Mouse (Mus musculus): ENCODE measurements around the gene Nudt4. TPM values are rescaled to one million over a fixed set of nuclear protein-coding genes. Genes with fewer than 3 reads are reported as not detected.

The Nudt4 gene
- polyA plus RNA-seq, 1 experiment from 2014 or later, result 120 TPM

- H3K9me3 ChIP-seq (ENCODE audit: control insufficient read depth, low read length), result no peaks in the 10 kb centered on the region
- 96% methylated on average over 6 of the region's 6 CpGs for WGBS
- no peak overlapping the region for H3K9ac ChIP-seq (ENCODE audit: low read depth, low read length)
- H3K27me3 ChIP-seq (ENCODE audit: control insufficient read depth, insufficient read depth, low read length), result no peaks in the 10 kb centered on the region
- H3K4me3 ChIP-seq (ENCODE audit: low read depth, low read length), result no peak overlapping the region
- no peaks in the 10 kb centered on the region for H3K36me3 ChIP-seq (ENCODE audit: control insufficient read depth, insufficient read depth, low read length)
- no peak overlapping the region for H3K4me2 ChIP-seq (replicated peaks; ENCODE audit: low read depth, low read length)
- ATAC-seq (ENCODE audit: low FRiP score) (no peak), DNase-seq (ENCODE audit: low spot score) (no peak)
- no peak overlapping the region for H3K27ac ChIP-seq (ENCODE audit: low read depth, low read length)
- no peaks in the 10 kb centered on the region for H3K4me1 ChIP-seq (replicated peaks; ENCODE audit: control insufficient read depth, insufficient read depth, low read length)
Observed at GRCm38 (mm10) chr10:95536222-95536541, 27.8 kb downstream of the Nudt4 start.

GRCm38 (mm10) chr10:95535399-95536221 is 28.3 kb downstream of the Nudt4 start:
- no peak for DNase-seq (ENCODE audit: low spot score)
- H3K4me3 ChIP-seq (ENCODE audit: low read depth, low read length), result no peak overlapping the region
- H3K9ac ChIP-seq (ENCODE audit: low read depth, low read length), result no peak overlapping the region
- no peaks in the 10 kb centered on the region for H3K27me3 ChIP-seq (ENCODE audit: control insufficient read depth, insufficient read depth, low read length)
- WGBS, result 92% methylated on average over 8 of the region's 8 CpGs
- no peak overlapping the region for H3K4me2 ChIP-seq (replicated peaks; ENCODE audit: low read depth, low read length)
- no peaks in the 10 kb centered on the region for H3K9me3 ChIP-seq (ENCODE audit: control insufficient read depth, low read length)
- no peak overlapping the region for H3K27ac ChIP-seq (ENCODE audit: low read depth, low read length)
- no peak for ATAC-seq (ENCODE audit: low FRiP score)
- no peaks in the 10 kb centered on the region for H3K36me3 ChIP-seq (ENCODE audit: control insufficient read depth, insufficient read depth, low read length)
- H3K4me1 ChIP-seq (replicated peaks; ENCODE audit: control insufficient read depth, insufficient read depth, low read length), result no peaks in the 10 kb centered on the region

- WGBS, result 95% methylated on average over 7 of the region's 7 CpGs
- Histone ChIP-seq H3K4me3 (ENCODE audit: low read depth, low read length) (no peak overlapping the region), H3K36me3 (ENCODE audit: control insufficient read depth, insufficient read depth, low read length) (no peaks in the 10 kb centered on the region), H3K27me3 (ENCODE audit: control insufficient read depth, insufficient read depth, low read length) (no peaks in the 10 kb centered on the region), H3K27ac (ENCODE audit: low read depth, low read length) (no peak overlapping the region), H3K9me3 (ENCODE audit: control insufficient read depth, low read length) (no peaks in the 10 kb centered on the region), H3K4me2 (replicated peaks; ENCODE audit: low read depth, low read length) (no peak overlapping the region), H3K4me1 (replicated peaks; ENCODE audit: control insufficient read depth, insufficient read depth, low read length) (no peaks in the 10 kb centered on the region), H3K9ac (ENCODE audit: low read depth, low read length) (no peak overlapping the region)
- DNase-seq (ENCODE audit: low spot score) (no peak), ATAC-seq (ENCODE audit: low FRiP score) (no peak)
Observed at GRCm38 (mm10) chr10:95533382-95533781, 30.6 kb downstream of the Nudt4 start.

GRCm38 (mm10) chr10:95532916-95533315 is 31.0 kb downstream of the Nudt4 start:
- no peak overlapping the region for H3K4me3 ChIP-seq (ENCODE audit: low read depth, low read length)
- WGBS, result 92% methylated on average over 5 of the region's 5 CpGs
- ATAC-seq (ENCODE audit: low FRiP score) (no peak), DNase-seq (ENCODE audit: low spot score) (no peak)
- no peak overlapping the region for H3K27ac ChIP-seq (ENCODE audit: low read depth, low read length)
- no peaks in the 10 kb centered on the region for H3K9me3 ChIP-seq (ENCODE audit: control insufficient read depth, low read length)
- no peaks in the 10 kb centered on the region for H3K4me1 ChIP-seq (replicated peaks; ENCODE audit: control insufficient read depth, insufficient read depth, low read length)
- no peaks in the 10 kb centered on the region for H3K36me3 ChIP-seq (ENCODE audit: control insufficient read depth, insufficient read depth, low read length)
- no peak overlapping the region for H3K9ac ChIP-seq (ENCODE audit: low read depth, low read length)
- no peaks in the 10 kb centered on the region for H3K27me3 ChIP-seq (ENCODE audit: control insufficient read depth, insufficient read depth, low read length)
- H3K4me2 ChIP-seq (replicated peaks; ENCODE audit: low read depth, low read length), result no peak overlapping the region

- no peak overlapping the region for H3K9ac ChIP-seq (ENCODE audit: low read depth, low read length)
- no peak overlapping the region for H3K4me2 ChIP-seq (replicated peaks; ENCODE audit: low read depth, low read length)
- H3K4me1 ChIP-seq (replicated peaks; ENCODE audit: control insufficient read depth, insufficient read depth, low read length), result no peaks in the 10 kb centered on the region
- H3K36me3 ChIP-seq (ENCODE audit: control insufficient read depth, insufficient read depth, low read length), result no peaks in the 10 kb centered on the region
- H3K27ac ChIP-seq (ENCODE audit: low read depth, low read length), result no peak overlapping the region
- ATAC-seq (ENCODE audit: low FRiP score), result no peak
- DNase-seq (ENCODE audit: low spot score), result no peak
- no peak overlapping the region for H3K4me3 ChIP-seq (ENCODE audit: low read depth, low read length)
- no peaks in the 10 kb centered on the region for H3K27me3 ChIP-seq (ENCODE audit: control insufficient read depth, insufficient read depth, low read length)
- WGBS, result 49% methylated on average over 2 of the region's 2 CpGs
- H3K9me3 ChIP-seq (ENCODE audit: control insufficient read depth, low read length), result no peaks in the 10 kb centered on the region
Observed at GRCm38 (mm10) chr10:95530551-95531121, 33.3 kb downstream of the Nudt4 start.

GRCm38 (mm10) chr10:95526495-95527122 is 37.3 kb downstream of the Nudt4 start:
- no peaks in the 10 kb centered on the region for H3K9me3 ChIP-seq (ENCODE audit: control insufficient read depth, low read length)
- WGBS, result 82% methylated on average over 5 of the region's 5 CpGs
- H3K4me3 ChIP-seq (ENCODE audit: low read depth, low read length), result no peak overlapping the region
- H3K36me3 ChIP-seq (ENCODE audit: control insufficient read depth, insufficient read depth, low read length), result no peaks in the 10 kb centered on the region
- no peak for DNase-seq (ENCODE audit: low spot score)
- H3K4me1 ChIP-seq (replicated peaks; ENCODE audit: control insufficient read depth, insufficient read depth, low read length), result no peaks in the 10 kb centered on the region
- H3K27me3 ChIP-seq (ENCODE audit: control insufficient read depth, insufficient read depth, low read length), result no peaks in the 10 kb centered on the region
- no peak overlapping the region for H3K27ac ChIP-seq (ENCODE audit: low read depth, low read length)
- ATAC-seq (ENCODE audit: low FRiP score), result no peak
- no peak overlapping the region for H3K4me2 ChIP-seq (replicated peaks; ENCODE audit: low read depth, low read length)
- H3K9ac ChIP-seq (ENCODE audit: low read depth, low read length), result no peak overlapping the region

- H3K4me3 ChIP-seq (ENCODE audit: low read depth, low read length), result no peak overlapping the region
- WGBS, result 95% methylated on average over 5 of the region's 5 CpGs
- H3K9me3 ChIP-seq (ENCODE audit: control insufficient read depth, low read length), result no peaks in the 10 kb centered on the region
- H3K36me3 ChIP-seq (ENCODE audit: control insufficient read depth, insufficient read depth, low read length), result no peaks in the 10 kb centered on the region
- H3K9ac ChIP-seq (ENCODE audit: low read depth, low read length), result no peak overlapping the region
- H3K27me3 ChIP-seq (ENCODE audit: control insufficient read depth, insufficient read depth, low read length), result no peaks in the 10 kb centered on the region
- ATAC-seq (ENCODE audit: low FRiP score), result no peak
- H3K4me1 ChIP-seq (replicated peaks; ENCODE audit: control insufficient read depth, insufficient read depth, low read length), result no peaks in the 10 kb centered on the region
- DNase-seq (ENCODE audit: low spot score), result no peak
- no peak overlapping the region for H3K27ac ChIP-seq (ENCODE audit: low read depth, low read length)
- H3K4me2 ChIP-seq (replicated peaks; ENCODE audit: low read depth, low read length), result no peak overlapping the region
Observed at GRCm38 (mm10) chr10:95525871-95526270, 38.1 kb downstream of the Nudt4 start.

GRCm38 (mm10) chr10:95525037-95525675 is 38.8 kb downstream of the Nudt4 start:
- Histone ChIP-seq H3K27ac (ENCODE audit: low read depth, low read length) (no peak overlapping the region), H3K9ac (ENCODE audit: low read depth, low read length) (no peak overlapping the region), H3K4me1 (replicated peaks; ENCODE audit: control insufficient read depth, insufficient read depth, low read length) (no peaks in the 10 kb centered on the region), H3K4me3 (ENCODE audit: low read depth, low read length) (no peak overlapping the region), H3K4me2 (replicated peaks; ENCODE audit: low read depth, low read length) (no peak overlapping the region), H3K9me3 (ENCODE audit: control insufficient read depth, low read length) (no peaks in the 10 kb centered on the region), H3K27me3 (ENCODE audit: control insufficient read depth, insufficient read depth, low read length) (no peaks in the 10 kb centered on the region), H3K36me3 (ENCODE audit: control insufficient read depth, insufficient read depth, low read length) (no peaks in the 10 kb centered on the region)
- 93% methylated on average over 6 of the region's 6 CpGs for WGBS
- DNase-seq (ENCODE audit: low spot score) (no peak), ATAC-seq (ENCODE audit: low FRiP score) (no peak)

All from hindbrain, embryonic 11.5 days (tissue).